Mouse (Mus musculus): ENCODE results near the gene Uvrag. TPM values are rescaled to one million over a fixed set of nuclear protein-coding genes. Genes with fewer than 3 reads are reported as not detected.
A peak's percentile ranks its signal among the peaks of the same experiment; 100 is the strongest.

The Uvrag gene
- total and polyA plus RNA-seq, 3 experiments, result 15.0 to 19.5 TPM; not detected in 1

GRCm38 (mm10) chr7:98991204-98991761 is 149.7 kb downstream of the Uvrag start (continued):
- peak; percentile 36; the same call in 1 of the 2 replicates for TF ChIP-seq GABPA (IDR thresholded peaks at IDR 0.05; ENCODE audit: low read depth, low read length)
- TF ChIP-seq MAFK (IDR thresholded peaks at IDR 0.05; ENCODE audit: borderline replicate concordance, low read depth, low read length), result peak; percentile 84
- no peak for TF ChIP-seq ELF1 (IDR thresholded peaks at IDR 0.05; ENCODE audit: low read depth, low read length)
- TF ChIP-seq JUND (IDR thresholded peaks at IDR 0.05; ENCODE audit: low read depth, low read length), result no peak

DNA sequence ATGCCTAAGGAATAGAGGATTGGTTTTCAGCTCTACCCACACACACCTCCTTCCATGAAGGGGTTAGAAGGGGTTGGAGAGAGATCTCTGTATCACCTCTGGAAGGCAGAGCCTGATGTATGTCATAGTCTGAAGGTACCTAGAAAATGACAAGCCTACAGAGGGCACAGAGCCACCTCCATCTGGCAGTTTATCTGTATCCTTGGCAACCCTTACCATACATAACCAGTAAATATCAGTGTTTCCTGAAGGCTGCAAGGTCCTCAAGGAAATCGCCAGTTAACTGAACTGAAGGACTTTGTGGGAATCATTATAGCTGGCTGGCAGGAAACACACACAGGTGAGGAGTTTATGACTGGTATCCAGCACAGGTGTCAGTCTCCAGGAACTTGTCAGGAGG is 150.4 kb downstream of the Uvrag start:
- H3K9me3 ChIP-seq (replicated peaks; ENCODE audit: insufficient read depth, low read length), result no peaks in the 10 kb centered on the region
- no peak overlapping the region for H3K9ac ChIP-seq (ENCODE audit: control insufficient read depth, low read depth, low read length, poor library complexity, severe bottlenecking)
- H3K79me2 ChIP-seq (ENCODE audit: control insufficient read depth, insufficient read depth, low read length, poor library complexity), result no peaks in the 10 kb centered on the region
- peaks cover 0 to 67% of the 10 kb centered on the region in 2 experiments; a peak in 3 of 4 replicates for H3K36me3 ChIP-seq (ENCODE audit: control insufficient read depth in 1 of 2, insufficient read depth in 2 of 2, low read length in 2 of 2)
- peak; percentile 36 for DNase-seq (ENCODE audit: low read depth, low spot score)
- H3K4me1 ChIP-seq (ENCODE audit: control insufficient read depth in 1 of 2, insufficient read depth in 2 of 2, low read length in 2 of 2), result peaks cover 44 to 62% of the 10 kb centered on the region in 2 experiments
- H3K27me3 ChIP-seq (ENCODE audit: control insufficient read depth in 1 of 2, insufficient read depth in 2 of 2, low read length in 2 of 2), result no peaks in the 10 kb centered on the region
- peak overlapping the region; percentile 77 for H3K27ac ChIP-seq (ENCODE audit: control insufficient read depth, low read depth, low read length)
- no peak overlapping the region for H3K4me3 ChIP-seq (ENCODE audit: control insufficient read depth in 1 of 2, insufficient read depth in 1 of 2, low read depth in 2 of 2, low read length in 2 of 2)
- TF ChIP-seq HCFC1 (IDR thresholded peaks at IDR 0.05; ENCODE audit: low read depth, low read length) (no peak), EP300 (IDR thresholded peaks at IDR 0.05; ENCODE audit: low read depth in 1 of 2, low read length in 2 of 2) (peak; percentile 77 to 81), RCOR1 (IDR thresholded peaks at IDR 0.05; ENCODE audit: low read depth, low read length) (no peak), SIN3A (IDR thresholded peaks at IDR 0.05; ENCODE audit: low read length) (peak; percentile 46; the same call in 1 of the 2 replicates), MYB (IDR thresholded peaks at IDR 0.05; ENCODE audit: low read depth, low read length) (peak; percentile 68), ETS1 (IDR thresholded peaks at IDR 0.05; ENCODE audit: low read depth, low read length) (peak; percentile 59), NRF1 (IDR thresholded peaks at IDR 0.05; ENCODE audit: insufficient read depth, low read depth, low read length, poor library complexity, severe bottlenecking) (no peak), ELF1 (IDR thresholded peaks at IDR 0.05; ENCODE audit: low read depth, low read length) (no peak), RAD21 (IDR thresholded peaks at IDR 0.05; ENCODE audit: low read depth, low read length) (no peak), TCF12 (IDR thresholded peaks at IDR 0.05; ENCODE audit: low read depth, low read length) (peak; percentile 72), POLR2AphosphoS5 (IDR thresholded peaks at IDR 0.05; ENCODE audit: borderline replicate concordance, low read depth, low read length) (no peak), UBTF (IDR thresholded peaks at IDR 0.05; ENCODE audit: borderline replicate concordance, insufficient read depth, low read depth, low read length) (no peak), ZC3H11A (IDR thresholded peaks at IDR 0.05; ENCODE audit: low read depth, low read length) (no peak), ZKSCAN1 (IDR thresholded peaks at IDR 0.05; ENCODE audit: low read depth, low read length) (no peak), GATA1 (IDR thresholded peaks at IDR 0.05; ENCODE audit: low read depth, low read length) (peak; percentile 64), BHLHE40 (IDR thresholded peaks at IDR 0.05; ENCODE audit: borderline replicate concordance, low read depth, low read length) (no peak), TAL1 (IDR thresholded peaks at IDR 0.05; ENCODE audit: low read length) (peak; percentile 33)
